Mouse (Mus musculus) stomach, embryonic 14.5 days (tissue): Measurements from ENCODE around the gene Aldoart2. TPM values are rescaled to one million over a fixed set of nuclear protein-coding genes. Genes with fewer than 3 reads are reported as not detected.

Experiments
- ATAC-seq: fragments of 200-750 bp; cut with Nextera tagmentation; 2 replicates; pipeline ENCODE4 v1.8.0; 2017; ENCODE audit warnings: low read depth, moderate TSS enrichment; ENCODE audit not compliant: insufficient number of reproducible peaks, insufficient read depth, low FRiP score
- H3K27ac ChIP-seq: fragments of 300-500 bp; sonication (generic); 2 replicates; pipeline ENCODE4 v1.5.1; 2014; ENCODE audit warnings: mild to moderate bottlenecking, low read length, moderate library complexity, mixed read lengths
- H3K27me3 ChIP-seq: fragments of 300-500 bp; sonication (generic); 2 replicates; pipeline ENCODE4 v1.6.1; 2014; ENCODE audit warnings: low read length, control low read depth, mixed read lengths; ENCODE audit not compliant: control insufficient read depth, insufficient read depth
- H3K36me3 ChIP-seq: fragments of 300-500 bp; sonication (generic); 2 replicates; pipeline ENCODE4 v1.6.1; 2014; ENCODE audit warnings: mild to moderate bottlenecking, control low read depth, low read length, moderate library complexity, mixed read lengths; ENCODE audit not compliant: control insufficient read depth, insufficient read depth
- H3K4me1 ChIP-seq: fragments of 300-500 bp; sonication (generic); 2 replicates; pipeline ENCODE4 v1.6.1; 2014; ENCODE audit warnings: low read length, control low read depth, mixed read lengths; ENCODE audit not compliant: control insufficient read depth, insufficient read depth
- H3K4me2 ChIP-seq: fragments of 300-500 bp; sonication (generic); replicated peaks from 2 replicates; pipeline ENCODE4 v1.6.1; 2014; ENCODE audit warnings: low read depth, low read length, control low read depth
- H3K4me3 ChIP-seq: fragments of 300-500 bp; sonication (generic); 2 replicates; pipeline ENCODE4 v1.5.1; 2014; ENCODE audit warnings: low read depth, low read length, control low read depth
- H3K9ac ChIP-seq: fragments of 300-500 bp; sonication (generic); replicated peaks from 2 replicates; pipeline ENCODE4 v1.6.1; 2014; ENCODE audit warnings: low read depth, mild to moderate bottlenecking, control low read depth, low read length, moderate library complexity, mixed read lengths
- H3K9me3 ChIP-seq: fragments of 300-500 bp; sonication (generic); 2 replicates; pipeline ENCODE4 v1.6.1; 2016; ENCODE audit warnings: low read depth, low read length, control low read depth; ENCODE audit not compliant: control insufficient read depth
- WGBS: fragments of 180-500 bp; shearing (Covaris S2); extraction: QIAGEN DNeasy Blood & Tissue Kit; methylation state at CpG from one replicate; pipeline ENCODE4 v1.1.7; 2014; 5-methylcytosine and 5-hydroxymethylcytosine counted together
- polyA plus RNA-seq: library from polyadenylated mRNA; unstranded; fragments of >200 nt; fragmentation: Nextera tagmentation; extraction: Ambion mirVana; gene quantifications from 2 replicates; pipeline ENCODE4 v1.2.1, GENCODE M21; 2014

Gene Aldoart2
- polyA plus RNA-seq, 1 experiment from 2014 or later: not detected

- Histone ChIP-seq H3K9ac (no peak overlapping the region), H3K27me3 (no peaks in the 10 kb centered on the region), H3K9me3 (no peaks in the 10 kb centered on the region), H3K4me2 (no peak overlapping the region), H3K4me3 (no peak overlapping the region), H3K27ac (no peak overlapping the region), H3K36me3 (no peaks in the 10 kb centered on the region), H3K4me1 (no peaks in the 10 kb centered on the region)
- ATAC-seq: no peak
- WGBS: 77% methylated on average over 6 of the region's 6 CpGs
Measured at GRCm38 (mm10) chr12:55557866-55558265, 7.2 kb upstream of the Aldoart2 start.

DNA sequence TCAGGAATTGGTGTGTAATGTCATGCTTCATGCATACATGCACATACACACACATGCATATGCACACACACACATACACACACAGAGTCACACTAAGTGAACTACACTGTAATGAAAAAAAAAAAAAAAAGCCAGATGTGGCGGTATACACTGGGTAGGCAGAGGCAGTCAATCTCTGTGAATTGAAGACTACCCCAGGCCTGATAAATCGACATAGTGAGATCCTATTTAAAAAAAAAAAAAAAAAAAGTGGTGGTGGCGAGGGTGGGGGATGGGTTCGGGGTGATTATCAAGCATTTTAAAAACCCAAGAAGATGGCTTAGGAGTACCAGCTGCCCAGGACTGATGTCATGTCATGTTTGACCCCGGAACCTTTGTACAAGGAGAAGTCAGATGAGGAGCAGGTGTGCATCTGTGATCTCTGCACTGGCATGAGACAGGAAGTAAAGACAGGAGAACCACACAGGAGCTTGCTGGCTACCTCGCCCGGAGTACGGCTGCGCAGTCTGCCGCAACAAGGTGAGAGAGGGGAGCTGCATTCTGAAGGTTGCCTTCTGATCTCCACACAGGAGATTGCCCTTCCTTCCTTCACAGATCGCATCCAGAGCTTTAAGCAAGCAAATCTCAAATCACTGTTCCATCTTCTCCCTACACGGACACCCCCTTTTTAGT lies 5.7 kb upstream of the Aldoart2 start:
- WGBS: 88% methylated on average over 12 of the region's 12 CpGs
- Histone ChIP-seq H3K27ac (no peak overlapping the region), H3K36me3 (no peaks in the 10 kb centered on the region), H3K4me1 (no peaks in the 10 kb centered on the region), H3K4me2 (no peak overlapping the region), H3K9me3 (no peaks in the 10 kb centered on the region), H3K27me3 (no peaks in the 10 kb centered on the region), H3K9ac (no peak overlapping the region), H3K4me3 (no peak overlapping the region)
- ATAC-seq: no peak

GRCm38 (mm10) chr12:55560025-55560690 lies 4.9 kb upstream of the Aldoart2 start:
- no peak overlapping the region for H3K9ac ChIP-seq
- 12% methylated on average over 19 of the region's 19 CpGs for WGBS

DNA sequence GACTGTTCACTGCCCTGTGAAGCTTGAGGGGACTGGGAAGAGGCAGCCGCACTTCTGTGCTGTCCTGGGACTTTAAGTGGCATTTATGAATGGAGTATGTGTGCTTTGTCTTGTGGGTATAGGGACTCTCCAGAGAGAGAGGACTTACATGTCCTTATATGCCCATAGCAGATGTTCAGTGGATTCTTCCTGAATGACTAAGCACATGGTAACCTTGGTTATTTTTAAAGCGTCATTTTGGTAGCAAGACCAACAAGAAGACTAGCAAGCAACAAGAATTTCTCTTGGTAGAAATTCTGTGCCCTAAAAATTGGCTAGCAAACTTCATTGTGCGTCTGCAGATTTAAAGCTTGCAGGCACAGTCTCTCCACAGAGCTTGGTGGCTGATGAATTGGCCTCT lies 1.3 kb upstream of the Aldoart2 start:
- H3K4me1 ChIP-seq: no peaks in the 10 kb centered on the region
- no peak overlapping the region for H3K9ac ChIP-seq
- H3K4me2 ChIP-seq: no peak overlapping the region
- H3K27me3 ChIP-seq: no peaks in the 10 kb centered on the region
- H3K27ac ChIP-seq: no peak overlapping the region
- WGBS: 91% methylated on average over 3 of the region's 3 CpGs
- H3K36me3 ChIP-seq: no peaks in the 10 kb centered on the region
- ATAC-seq: no peak
- no peak overlapping the region for H3K4me3 ChIP-seq
- no peaks in the 10 kb centered on the region for H3K9me3 ChIP-seq

More at GRCm38 (mm10) chr12:55560025-55560690, 4.9 kb upstream of the Aldoart2 start:
- Histone ChIP-seq H3K4me1 (no peaks in the 10 kb centered on the region), H3K27ac (no peak overlapping the region), H3K36me3 (no peaks in the 10 kb centered on the region), H3K9me3 (no peaks in the 10 kb centered on the region), H3K4me2 (peak overlapping the region; percentile 53), H3K27me3 (no peaks in the 10 kb centered on the region), H3K4me3 (peak overlapping the region; percentile 27)
- no peak for ATAC-seq

GRCm38 (mm10) chr12:55564187-55564963 lies 664 bp upstream of the Aldoart2 start:
- Histone ChIP-seq H3K4me3 (no peak overlapping the region), H3K4me2 (no peak overlapping the region), H3K27ac (no peak overlapping the region), H3K9ac (no peak overlapping the region), H3K9me3 (no peaks in the 10 kb centered on the region), H3K27me3 (no peaks in the 10 kb centered on the region), H3K36me3 (no peaks in the 10 kb centered on the region), H3K4me1 (no peaks in the 10 kb centered on the region)
- 81% methylated on average over 9 of the region's 9 CpGs for WGBS
- no peak for ATAC-seq

GRCm38 (mm10) chr12:55565867-55566266 lies 828 bp downstream of the Aldoart2 start:
- H3K4me1 ChIP-seq: no peaks in the 10 kb centered on the region

DNA sequence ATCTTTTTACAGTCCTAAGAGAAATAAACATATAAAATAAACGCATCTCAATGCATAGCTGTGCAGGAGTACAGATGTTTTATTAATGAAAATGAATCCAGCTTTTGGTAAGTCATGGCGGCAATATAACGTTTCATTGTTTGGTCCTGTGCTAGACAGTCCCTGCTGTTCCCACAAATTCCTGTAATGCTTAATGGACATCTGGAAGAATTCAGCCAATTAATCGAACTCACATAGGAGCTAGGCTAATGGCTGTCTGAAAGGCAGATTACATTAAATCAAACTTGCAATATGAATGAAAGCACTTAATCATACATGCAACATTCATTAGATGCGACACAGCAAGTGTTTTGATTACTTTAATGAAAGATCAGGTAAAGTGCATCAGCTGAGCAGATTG lies 1.8 kb downstream of the Aldoart2 start:
- no peaks in the 10 kb centered on the region for H3K27me3 ChIP-seq
- no peaks in the 10 kb centered on the region for H3K4me1 ChIP-seq
- no peak overlapping the region for H3K27ac ChIP-seq
- no peak for ATAC-seq
- H3K4me3 ChIP-seq: no peak overlapping the region
- H3K4me2 ChIP-seq: no peak overlapping the region
- WGBS: 68% methylated on average over 5 of the region's 5 CpGs
- H3K9ac ChIP-seq: no peak overlapping the region
- H3K36me3 ChIP-seq: no peaks in the 10 kb centered on the region
- H3K9me3 ChIP-seq: no peaks in the 10 kb centered on the region

More at GRCm38 (mm10) chr12:55565867-55566266, 828 bp downstream of the Aldoart2 start:
- Histone ChIP-seq H3K27me3 (no peaks in the 10 kb centered on the region), H3K4me2 (no peak overlapping the region), H3K27ac (no peak overlapping the region), H3K36me3 (no peaks in the 10 kb centered on the region), H3K4me3 (no peak overlapping the region), H3K9me3 (no peaks in the 10 kb centered on the region), H3K9ac (no peak overlapping the region)
- no peak for ATAC-seq
- 75% methylated on average over 9 of the region's 9 CpGs for WGBS

DNA sequence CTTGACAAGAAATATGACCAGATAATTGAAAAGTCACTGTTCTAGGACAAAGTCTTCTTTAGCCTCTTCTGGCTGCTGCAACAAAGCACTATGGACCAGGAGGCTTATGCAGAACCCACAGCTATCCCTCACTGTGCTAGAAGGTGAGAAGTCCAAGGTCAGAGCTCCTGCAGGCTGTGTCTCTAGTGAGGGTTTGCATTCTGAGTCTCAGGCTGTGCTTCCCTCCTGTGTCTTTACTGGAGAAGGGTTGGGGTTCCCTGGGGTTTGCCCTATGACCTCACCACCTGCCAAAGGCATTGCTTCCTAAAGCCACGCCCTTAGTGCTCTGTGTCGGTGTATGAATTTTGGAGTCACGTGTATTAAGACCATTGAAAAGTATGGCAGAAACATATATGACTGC lies 3.4 kb downstream of the Aldoart2 start:
- Histone ChIP-seq H3K36me3 (no peaks in the 10 kb centered on the region), H3K9ac (no peak overlapping the region), H3K27me3 (no peaks in the 10 kb centered on the region), H3K4me3 (no peak overlapping the region), H3K9me3 (no peaks in the 10 kb centered on the region), H3K4me1 (no peaks in the 10 kb centered on the region), H3K27ac (no peak overlapping the region), H3K4me2 (no peak overlapping the region)
- no peak for ATAC-seq
- 79% methylated on average over 3 of the region's 3 CpGs for WGBS
